Mouse (Mus musculus) G1E-ER4 (cell line): ENCODE results near the gene Chrnb2. TPM values are rescaled to one million over a fixed set of nuclear protein-coding genes. Genes with fewer than 3 reads are reported as not detected.

Source experiments
- GATA1 ChIP-seq: IDR thresholded peaks from one replicate; pipeline ENCODE4 v1.8.0; 2012; ENCODE audit warnings: low read length, inconsistent platforms
- polyA plus RNA-seq: library from polyadenylated mRNA; stranded (reverse); fragments of >175 nt; gene quantifications from 2 replicates; pipeline ENCODE4 v1.2.3, GENCODE M21; 2012

Gene Chrnb2
- 0.18 and 0.27 TPM in 2 replicates for polyA plus RNA-seq

DNA sequence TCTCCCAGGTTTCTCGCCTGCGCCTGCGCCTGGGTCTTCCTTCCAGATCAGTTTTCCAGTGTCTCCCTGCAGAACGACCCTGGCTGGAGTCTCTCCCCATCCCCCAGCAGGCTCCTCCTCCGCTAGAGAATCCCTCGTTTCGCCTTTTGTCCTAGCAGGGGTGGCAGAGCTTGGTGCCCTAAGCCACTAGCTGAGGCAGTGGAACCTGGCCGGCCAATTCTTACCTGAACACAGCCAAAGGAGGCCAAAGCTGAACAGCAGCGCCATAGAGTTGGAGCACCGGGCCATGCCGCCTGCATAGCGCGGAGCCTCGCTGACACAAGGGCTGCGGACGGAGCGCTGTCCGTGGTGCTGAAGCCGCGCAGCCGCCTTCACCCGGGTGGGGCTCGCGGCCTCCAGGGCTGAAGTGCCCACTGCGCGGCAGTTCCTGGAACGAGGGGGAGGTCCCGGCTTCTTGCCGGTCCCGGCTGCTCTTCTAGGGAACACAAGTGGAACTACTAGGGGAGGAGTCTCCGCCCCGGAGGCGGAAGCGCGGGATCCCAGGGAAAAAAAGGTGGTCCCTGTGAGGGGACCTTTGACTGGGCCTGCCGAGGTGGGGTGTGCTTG is at the start of gene Chrnb2:
Chrnb2 (minus strand) TSS at position 514 of the 606 bp plus-strand sequence.
- no peak for TF ChIP-seq GATA1

DNA sequence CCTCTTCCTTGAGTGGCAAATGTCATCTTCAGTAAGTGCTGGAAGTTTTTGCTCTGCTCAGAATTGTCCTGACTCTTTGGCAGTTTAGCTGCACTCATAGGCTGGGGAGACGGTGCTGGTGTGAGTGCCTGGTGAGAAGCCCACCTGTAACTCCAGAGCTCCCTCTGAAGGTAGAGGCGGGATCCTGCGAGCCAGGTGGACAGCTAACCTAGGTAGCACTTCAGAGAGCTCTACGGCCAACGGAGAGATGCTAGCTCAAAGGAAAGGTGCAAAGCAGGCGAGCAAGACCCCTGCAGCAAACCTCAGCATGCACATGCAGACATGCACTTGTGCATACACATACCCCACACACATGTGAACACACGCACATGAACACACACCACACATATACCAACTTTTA is 49.6 kb upstream of the Chrnb2 start:
- no peak for TF ChIP-seq GATA1

- TF ChIP-seq GATA1 = no peak
These were observed 47.7 kb upstream of the Chrnb2 start for GRCm38 (mm10) chr3:89812166-89812565.

- TF ChIP-seq GATA1 = no peak
These were observed 46.4 kb upstream of the Chrnb2 start for GRCm38 (mm10) chr3:89810841-89811240.

DNA sequence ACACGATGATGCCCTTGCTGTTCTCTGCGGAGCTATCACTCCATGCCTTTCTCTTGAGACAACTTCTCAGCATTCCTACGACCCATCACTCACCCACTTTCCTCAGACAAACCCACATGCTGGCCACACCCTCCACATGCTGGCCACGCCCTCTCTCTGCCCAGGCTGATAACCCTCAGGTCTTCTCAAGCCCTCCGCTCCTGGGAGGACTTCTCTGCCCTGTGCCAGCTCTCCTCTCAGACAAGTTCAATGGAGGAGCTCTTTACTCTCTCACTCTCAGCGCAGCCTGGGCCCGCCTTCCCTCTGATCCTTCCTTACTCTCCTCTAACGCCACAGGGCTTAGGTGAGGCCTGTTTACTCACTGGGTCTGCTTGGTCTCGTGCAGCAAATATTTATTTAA is 44.2 kb upstream of the Chrnb2 start:
- TF ChIP-seq GATA1 = no peak

DNA sequence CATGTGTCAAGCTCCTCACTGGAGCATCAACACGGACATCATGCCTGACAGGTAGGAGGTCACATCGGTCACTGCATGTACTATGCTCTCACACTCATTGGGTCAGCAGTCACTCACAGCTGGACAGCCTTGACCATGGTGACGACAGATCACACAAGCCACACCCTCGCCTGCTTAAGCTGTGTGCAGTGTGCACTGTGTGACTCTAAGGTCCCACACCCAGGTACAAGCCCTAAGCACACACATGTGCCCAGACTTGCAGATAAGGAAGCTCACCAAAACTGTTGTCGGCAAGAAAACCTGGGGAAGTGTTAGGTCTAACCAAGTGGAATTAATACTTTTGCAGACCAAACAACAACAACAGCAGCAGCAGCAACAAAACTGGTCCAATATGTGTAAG is 43.4 kb upstream of the Chrnb2 start:
- no peak for TF ChIP-seq GATA1

DNA sequence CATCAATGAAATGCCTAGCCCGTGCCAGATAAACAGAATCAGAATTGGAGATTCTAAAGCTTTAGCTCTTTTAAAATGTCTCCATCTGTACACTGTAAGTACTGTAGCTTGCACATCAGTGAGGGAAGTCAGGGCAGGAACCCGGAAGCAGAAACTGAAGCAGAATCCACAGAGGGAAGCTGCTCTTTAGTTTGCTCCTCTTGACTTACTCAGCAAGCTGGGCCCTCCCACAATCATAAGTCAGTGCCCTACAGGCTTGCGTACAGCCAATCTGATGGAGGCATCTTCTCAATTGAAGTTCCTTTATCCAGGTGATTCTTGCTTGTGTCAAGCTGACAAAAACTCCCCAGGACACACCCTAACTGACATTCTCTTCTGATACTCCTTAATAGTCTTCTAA is 42.7 kb upstream of the Chrnb2 start:
- no peak for TF ChIP-seq GATA1

DNA sequence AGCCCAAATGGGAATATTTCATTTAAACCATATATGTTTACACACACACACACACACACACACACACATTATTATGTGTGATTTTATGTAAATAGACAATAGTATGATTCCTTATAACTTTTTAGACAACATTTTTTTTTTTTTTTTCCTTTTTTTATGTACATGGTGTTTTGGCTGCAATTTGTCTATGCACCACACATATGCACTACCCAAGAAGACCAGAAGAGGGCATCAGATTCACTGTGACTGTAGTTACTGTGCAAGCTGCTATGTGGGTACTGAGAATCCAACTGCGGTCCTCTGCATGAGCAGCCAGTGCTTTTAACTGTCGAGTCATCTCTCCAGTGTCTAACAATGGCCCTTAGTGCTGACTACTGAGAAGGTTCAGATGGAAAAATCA is 42.3 kb upstream of the Chrnb2 start:
- no peak for TF ChIP-seq GATA1

DNA sequence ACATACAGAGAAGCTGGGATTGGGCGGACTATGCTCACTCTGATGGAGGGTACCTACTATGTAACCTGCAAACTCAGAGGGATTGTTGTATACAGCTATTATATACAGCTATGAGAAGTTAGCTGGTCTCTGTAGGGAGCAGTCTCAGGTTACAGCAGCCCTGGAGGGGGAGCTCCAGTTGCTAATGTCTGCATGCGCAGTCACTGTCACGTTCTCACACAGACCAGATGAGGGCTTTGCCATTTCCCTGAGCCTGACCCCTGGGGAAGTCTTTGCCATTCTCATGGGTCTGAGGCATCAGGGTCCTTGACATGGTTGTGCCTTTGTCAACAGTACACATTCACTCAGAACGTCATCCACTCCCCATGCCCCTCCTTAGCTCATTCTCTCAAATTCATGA is 40.7 kb upstream of the Chrnb2 start:
- TF ChIP-seq GATA1 = no peak

DNA sequence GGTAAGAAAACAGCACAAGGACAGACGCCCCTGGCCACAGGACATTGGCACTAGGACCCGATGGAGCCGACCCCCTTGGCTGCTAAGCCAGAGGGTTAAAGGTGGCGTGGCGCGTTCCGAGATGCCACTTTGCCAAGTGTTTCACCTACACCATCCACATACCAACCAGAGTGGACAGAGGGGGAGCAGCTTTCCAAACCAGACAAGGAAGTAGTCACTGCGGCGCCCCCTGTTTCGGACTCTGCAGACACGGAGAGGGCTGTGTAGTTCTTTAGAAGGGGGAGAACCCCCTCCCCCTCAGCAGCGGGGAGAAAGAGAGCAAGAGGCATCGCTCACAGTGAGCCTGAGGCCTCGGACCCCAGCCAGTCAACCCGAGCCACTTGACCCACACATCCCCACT is 38.4 kb upstream of the Chrnb2 start:
- TF ChIP-seq GATA1 = no peak

- TF ChIP-seq GATA1 = no peak
These were observed 37.0 kb upstream of the Chrnb2 start for GRCm38 (mm10) chr3:89801507-89801847.

- no peak for TF ChIP-seq GATA1
These were observed 36.5 kb upstream of the Chrnb2 start for GRCm38 (mm10) chr3:89800774-89801506.

DNA sequence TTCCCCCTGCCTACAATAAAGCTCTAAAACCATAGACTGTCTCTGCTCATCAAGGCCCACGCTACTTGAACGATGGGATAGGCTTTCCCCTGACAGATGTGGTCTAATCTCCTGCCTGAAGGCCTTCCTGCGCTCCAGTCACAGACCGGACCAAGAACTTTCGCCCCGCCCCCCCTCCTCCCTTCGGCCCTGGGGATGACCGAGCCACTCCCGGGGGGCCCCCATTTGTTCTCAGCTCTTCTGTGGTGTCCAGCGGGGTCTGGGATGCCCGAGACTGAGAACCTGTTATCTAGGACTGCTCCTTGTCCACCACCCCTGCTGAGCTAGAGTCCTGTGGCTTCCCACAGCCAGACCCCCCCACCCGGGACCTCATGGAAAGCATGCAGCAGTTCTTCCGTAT is 35.0 kb upstream of the Chrnb2 start:
- TF ChIP-seq GATA1 = no peak

DNA sequence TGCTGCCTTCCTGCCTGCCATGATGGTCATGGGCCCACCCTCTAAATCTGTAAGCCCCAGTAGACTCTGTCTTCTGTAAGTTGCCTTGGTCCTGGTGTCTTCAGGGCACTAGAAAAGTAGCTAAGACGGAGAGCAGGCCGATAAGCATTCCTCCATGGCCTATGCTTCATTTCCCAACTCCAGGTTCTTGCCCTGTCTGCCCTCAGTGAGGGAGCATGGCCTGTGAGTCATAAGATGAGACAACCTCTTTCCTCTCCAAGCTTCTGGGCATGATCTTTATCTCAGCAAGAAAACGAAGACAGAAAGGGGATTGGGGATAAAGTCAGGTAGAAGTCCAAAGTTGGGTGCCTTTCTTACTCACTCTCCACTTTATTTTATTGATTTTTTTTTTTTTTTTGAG is 34.1 kb upstream of the Chrnb2 start:
- no peak for TF ChIP-seq GATA1

DNA sequence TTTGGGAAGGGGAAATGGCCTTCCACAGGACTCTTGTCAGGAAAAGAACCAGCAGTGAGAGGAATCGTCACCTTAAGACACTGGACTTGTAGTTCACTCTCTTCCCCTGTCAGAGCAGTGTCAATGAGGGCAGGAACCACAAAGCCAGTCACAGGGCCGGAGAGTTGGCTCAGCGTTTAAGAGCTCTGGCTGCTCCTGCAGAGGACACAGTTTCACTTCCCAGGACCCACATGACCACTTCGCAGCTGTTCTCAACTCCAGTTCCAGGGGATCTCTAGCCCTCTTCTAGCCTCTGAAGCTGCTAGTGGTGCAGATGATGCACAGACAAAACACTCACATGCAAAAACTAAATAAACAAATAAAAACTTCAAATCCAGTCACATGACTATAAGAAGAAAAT is 31.9 kb upstream of the Chrnb2 start:
- no peak for TF ChIP-seq GATA1

DNA sequence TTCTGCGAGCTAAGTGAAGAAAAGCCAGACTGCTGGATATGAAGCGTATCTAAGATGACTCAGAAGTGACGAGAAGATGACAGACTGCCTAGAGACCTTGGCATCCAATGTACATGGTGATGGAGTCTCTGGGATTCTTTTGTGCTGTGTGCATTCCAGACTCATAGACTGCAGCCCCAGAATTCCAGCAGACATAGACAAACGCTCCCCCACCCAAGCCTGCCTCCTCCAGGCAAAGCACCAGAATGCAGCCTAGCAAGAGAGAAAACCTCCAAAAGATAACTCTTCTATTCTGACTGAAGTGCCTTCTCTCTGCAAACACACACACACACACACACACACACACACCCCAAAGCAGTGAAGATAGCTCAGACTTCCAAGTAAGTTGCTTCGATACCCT is 31.3 kb upstream of the Chrnb2 start:
- no peak for TF ChIP-seq GATA1

GRCm38 (mm10) chr3:89794616-89795015 is 30.2 kb upstream of the Chrnb2 start:
- no peak for TF ChIP-seq GATA1
